Mouse (Mus musculus) heart, embryonic 10.5 days (tissue): ENCODE data around the gene Ube2h. TPM values are rescaled to one million over a fixed set of nuclear protein-coding genes. Genes with fewer than 3 reads are reported as not detected.

Experiments used
- DNase-seq: peaks from one replicate; pipeline ENCODE4 v3.0.0-alpha.2; 2017; ENCODE audit warnings: low spot score
- H3K27ac ChIP-seq: fragments of 300-500 bp; sonication (generic); 2 replicates; pipeline ENCODE4 v1.5.1; 2016; ENCODE audit warnings: mild to moderate bottlenecking
- H3K27me3 ChIP-seq: fragments of 300-500 bp; sonication (generic); 2 replicates; pipeline ENCODE4 v1.6.1; 2016; ENCODE audit warnings: mild to moderate bottlenecking; ENCODE audit not compliant: poor library complexity, insufficient read depth, severe bottlenecking
- H3K36me3 ChIP-seq: fragments of 300-500 bp; sonication (generic); 2 replicates; pipeline ENCODE4 v1.6.1; 2016; ENCODE audit warnings: mild to moderate bottlenecking, moderate library complexity
- H3K4me1 ChIP-seq: fragments of 300-500 bp; sonication (generic); 2 replicates; pipeline ENCODE4 v1.6.1; 2016; ENCODE audit warnings: mild to moderate bottlenecking
- H3K4me3 ChIP-seq: fragments of 300-500 bp; sonication (generic); 2 replicates; pipeline ENCODE4 v1.5.1; 2016; ENCODE audit warnings: mild to moderate bottlenecking, moderate library complexity
- H3K9me3 ChIP-seq: fragments of 300-500 bp; sonication (generic); 2 replicates; pipeline ENCODE4 v1.6.1; 2016; ENCODE audit warnings: mild to moderate bottlenecking, moderate library complexity
- WGBS: fragments of 180-500 bp; shearing (Covaris S2); methylation state at CpG from one replicate; pipeline ENCODE4 v1.1.7; 2016; 5-methylcytosine and 5-hydroxymethylcytosine counted together
- polyA plus RNA-seq: library from polyadenylated mRNA; unstranded; fragments of >200 nt; fragmentation: Nextera tagmentation; extraction: Ambion mirVana; gene quantifications from 2 replicates; pipeline ENCODE4 v1.2.1, GENCODE M21; 2016

Gene Ube2h
- polyA plus RNA-seq, 1 experiment from 2014 or later = 51.7 TPM

DNA sequence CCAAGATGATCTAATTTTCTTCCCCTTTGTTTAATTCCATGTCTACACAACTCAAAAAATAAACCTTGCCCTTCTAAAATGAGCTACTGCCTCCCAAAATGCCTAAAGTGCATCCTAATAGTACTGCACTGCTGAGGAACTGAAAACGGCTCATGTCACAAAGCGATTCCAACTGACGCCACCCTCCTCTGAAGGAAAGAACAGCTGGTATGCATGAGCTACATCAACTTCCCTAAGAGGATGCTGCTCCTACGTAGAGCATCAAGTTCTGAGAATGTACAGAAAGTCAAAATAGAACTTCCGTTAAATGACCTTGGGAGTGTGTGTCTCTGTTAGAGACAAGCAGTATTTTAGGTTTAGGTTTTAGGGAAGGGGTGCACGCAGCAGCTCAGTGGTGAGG lies 45.1 kb downstream of the Ube2h start:
- H3K27ac ChIP-seq = no peak overlapping the region
- no peaks in the 10 kb centered on the region for H3K27me3 ChIP-seq
- H3K9me3 ChIP-seq = no peaks in the 10 kb centered on the region
- no peak overlapping the region for H3K4me3 ChIP-seq
- H3K36me3 ChIP-seq = peaks cover 58% of the 10 kb centered on the region
- DNase-seq = no peak
- WGBS = 91% methylated on average over 6 of the region's 6 CpGs
- peaks cover 23% of the 10 kb centered on the region for H3K4me1 ChIP-seq

DNA sequence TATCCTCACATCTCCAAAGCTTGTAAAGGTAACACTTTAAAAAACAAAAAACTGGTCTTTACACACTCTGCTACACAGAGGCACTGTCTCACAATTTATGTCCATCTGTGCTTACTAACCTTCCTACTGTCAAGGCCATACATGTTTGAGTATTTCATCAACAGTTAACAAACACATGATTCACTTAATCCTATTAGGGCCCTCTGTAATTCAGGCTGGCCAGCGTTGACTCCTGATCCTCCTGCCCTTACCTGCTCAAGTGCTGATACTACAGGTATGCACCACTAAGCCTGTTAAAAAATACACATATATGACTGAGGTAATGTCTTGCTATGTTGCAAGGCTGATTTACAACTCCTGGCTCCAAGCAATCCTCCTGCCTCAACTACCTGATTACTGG lies 46.4 kb downstream of the Ube2h start:
- no peak for DNase-seq
- Histone ChIP-seq H3K9me3 (no peaks in the 10 kb centered on the region), H3K4me3 (no peak overlapping the region), H3K27me3 (no peaks in the 10 kb centered on the region), H3K36me3 (peaks cover 61% of the 10 kb centered on the region), H3K27ac (no peak overlapping the region), H3K4me1 (peaks cover 15% of the 10 kb centered on the region; the same call in 1 of the 2 replicates)
- WGBS = 84% methylated on average over 1 of the region's 1 CpGs

DNA sequence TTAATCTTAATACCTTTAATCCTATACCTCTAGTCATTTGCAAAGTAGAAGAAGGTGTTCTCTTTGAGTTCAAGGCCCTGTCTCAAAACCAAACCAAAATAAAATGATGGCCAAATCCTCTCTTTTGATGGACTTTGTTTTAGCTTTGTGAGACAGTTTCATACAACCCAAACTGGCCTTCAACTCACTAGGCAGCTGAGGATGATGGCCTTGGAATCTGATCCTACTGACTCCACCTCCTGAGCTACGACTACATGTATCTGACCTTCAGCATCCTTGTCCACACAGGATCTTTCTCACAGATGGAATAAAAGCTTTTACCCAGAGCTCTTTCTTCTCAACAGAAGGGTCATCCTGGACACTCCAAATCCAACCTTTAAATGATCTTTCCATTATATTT lies 48.5 kb downstream of the Ube2h start:
- no peaks in the 10 kb centered on the region for H3K27me3 ChIP-seq
- H3K27ac ChIP-seq = no peak overlapping the region
- no peaks in the 10 kb centered on the region for H3K9me3 ChIP-seq
- H3K4me1 ChIP-seq = 0 out of 2 replicates have a peak, but pooled peaks cover 6% of the 10 kb centered on the region
- DNase-seq = no peak
- WGBS = 74% methylated on average over 1 of the region's 1 CpGs
- peaks cover 58% of the 10 kb centered on the region for H3K36me3 ChIP-seq
- no peak overlapping the region for H3K4me3 ChIP-seq

DNA sequence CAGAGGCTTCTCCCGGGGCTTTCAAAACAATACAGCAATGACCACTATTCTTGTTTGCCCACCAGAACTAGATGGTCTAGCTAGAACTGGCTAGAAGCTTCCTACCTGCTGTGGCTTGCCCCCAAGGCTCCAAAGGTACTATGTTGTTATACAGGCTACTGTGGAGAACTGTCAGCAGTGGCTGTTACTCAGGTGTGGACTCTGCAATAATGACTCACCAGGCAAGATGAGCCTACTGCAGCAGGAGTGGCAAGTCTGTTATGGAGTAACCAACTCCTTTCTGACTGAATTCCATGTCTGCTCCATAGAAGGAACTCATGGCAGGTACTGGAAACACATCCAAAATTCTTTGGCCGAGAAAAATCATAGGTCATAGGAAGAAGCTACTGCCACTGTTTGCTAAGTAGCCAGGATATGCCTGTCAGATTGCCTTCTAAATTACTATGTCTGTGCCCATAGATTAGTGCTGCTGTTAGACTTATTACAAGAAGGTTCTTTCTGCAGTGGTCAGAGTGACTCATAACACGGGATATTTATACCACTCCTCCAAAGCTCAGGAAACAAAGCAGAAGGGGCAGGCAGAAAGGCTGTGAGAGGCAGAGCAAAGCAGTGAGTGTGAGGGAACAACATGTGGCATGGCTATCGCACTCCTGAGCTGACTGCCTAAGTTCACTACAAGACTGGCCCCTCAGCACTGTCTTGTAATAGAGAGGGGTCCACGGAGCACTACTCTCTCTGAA lies 51.9 kb downstream of the Ube2h start:
- H3K36me3 ChIP-seq = peaks cover 29% of the 10 kb centered on the region
- 0 out of 2 replicates have a peak, but pooled peaks cover 3% of the 10 kb centered on the region for H3K4me1 ChIP-seq
- no peak overlapping the region for H3K4me3 ChIP-seq
- no peaks in the 10 kb centered on the region for H3K27me3 ChIP-seq
- no peak for DNase-seq
- WGBS = 82% methylated on average over 5 of the region's 5 CpGs
- H3K27ac ChIP-seq = no peak overlapping the region
- no peaks in the 10 kb centered on the region for H3K9me3 ChIP-seq

DNA sequence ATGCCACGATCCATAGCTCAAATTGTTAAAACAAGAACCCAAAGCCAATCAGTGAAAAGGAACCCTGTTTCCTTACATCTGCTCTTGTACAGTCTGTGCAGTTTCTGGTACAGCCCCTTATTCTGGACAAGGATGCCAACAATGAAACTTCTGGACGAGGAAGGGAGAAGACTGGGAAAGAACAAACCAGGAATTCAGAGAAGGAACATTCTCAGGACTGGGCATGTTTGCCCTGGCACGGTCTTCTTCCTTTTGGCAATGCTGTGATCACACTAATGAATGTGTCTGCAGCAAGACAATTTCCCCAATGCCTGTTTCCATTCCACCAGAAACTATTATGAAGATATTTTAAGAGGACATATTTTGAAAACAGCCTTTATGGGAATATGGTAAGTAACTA lies 55.6 kb downstream of the Ube2h start:
- H3K4me3 ChIP-seq = no peak overlapping the region
- 83% methylated on average over 3 of the region's 3 CpGs for WGBS
- H3K36me3 ChIP-seq = peaks cover 18% of the 10 kb centered on the region
- H3K27me3 ChIP-seq = no peaks in the 10 kb centered on the region
- DNase-seq = no peak
- H3K4me1 ChIP-seq = peaks cover 5% of the 10 kb centered on the region; the same call in 1 of the 2 replicates
- no peaks in the 10 kb centered on the region for H3K9me3 ChIP-seq
- no peak overlapping the region for H3K27ac ChIP-seq

DNA sequence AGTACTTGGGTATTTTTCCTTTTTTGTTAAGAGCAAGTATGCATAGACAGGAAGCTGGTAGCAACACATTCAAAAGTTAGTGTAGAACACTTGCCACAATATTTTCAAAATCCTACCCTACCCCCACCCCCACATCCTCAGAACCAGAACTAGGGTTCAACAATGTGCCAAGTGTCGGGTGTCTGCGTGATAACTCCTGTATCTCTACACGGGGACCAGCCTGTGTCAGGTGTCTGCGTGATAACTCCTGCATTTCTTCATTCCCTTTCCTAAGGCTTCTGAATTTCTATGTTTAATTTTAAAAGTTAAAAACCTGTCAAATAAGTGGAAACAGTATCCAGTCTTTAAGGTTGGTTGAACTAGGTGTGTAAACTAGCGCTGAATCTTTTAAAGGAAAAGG lies 58.4 kb downstream of the Ube2h start:
- Histone ChIP-seq H3K4me3 (no peak overlapping the region), H3K36me3 (peaks cover 12% of the 10 kb centered on the region; the same call in 1 of the 2 replicates), H3K9me3 (no peaks in the 10 kb centered on the region), H3K27ac (no peak overlapping the region), H3K27me3 (no peaks in the 10 kb centered on the region), H3K4me1 (peaks cover 9% of the 10 kb centered on the region; the same call in 1 of the 2 replicates)
- WGBS = 61% methylated on average over 5 of the region's 5 CpGs
- no peak for DNase-seq

DNA sequence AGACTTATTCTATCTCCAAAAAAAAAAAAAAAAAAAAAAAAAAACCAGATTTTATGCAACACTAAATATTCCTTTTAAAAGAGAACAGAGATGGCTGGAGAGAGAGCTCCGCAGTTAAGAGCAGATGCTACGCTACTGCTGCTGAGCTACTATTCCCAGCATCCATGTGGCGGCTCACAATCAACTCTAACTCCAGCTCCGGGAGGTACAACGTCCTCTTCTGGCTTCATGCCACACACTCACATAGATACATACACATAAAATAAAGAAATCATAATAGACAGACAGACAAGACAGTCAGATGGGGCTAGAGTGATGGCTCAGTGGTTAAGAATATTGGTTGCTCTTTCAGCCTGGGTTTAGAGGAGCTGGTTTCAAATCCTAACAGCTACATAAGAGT lies 58.9 kb downstream of the Ube2h start:
- no peaks in the 10 kb centered on the region for H3K27me3 ChIP-seq
- no peak overlapping the region for H3K4me3 ChIP-seq
- H3K36me3 ChIP-seq = peaks cover 18% of the 10 kb centered on the region
- no peak for DNase-seq
- H3K9me3 ChIP-seq = no peaks in the 10 kb centered on the region
- H3K4me1 ChIP-seq = peaks cover 9% of the 10 kb centered on the region; the same call in 1 of the 2 replicates
- no peak overlapping the region for H3K27ac ChIP-seq
- 92% methylated on average over 5 of the region's 5 CpGs for WGBS

DNA sequence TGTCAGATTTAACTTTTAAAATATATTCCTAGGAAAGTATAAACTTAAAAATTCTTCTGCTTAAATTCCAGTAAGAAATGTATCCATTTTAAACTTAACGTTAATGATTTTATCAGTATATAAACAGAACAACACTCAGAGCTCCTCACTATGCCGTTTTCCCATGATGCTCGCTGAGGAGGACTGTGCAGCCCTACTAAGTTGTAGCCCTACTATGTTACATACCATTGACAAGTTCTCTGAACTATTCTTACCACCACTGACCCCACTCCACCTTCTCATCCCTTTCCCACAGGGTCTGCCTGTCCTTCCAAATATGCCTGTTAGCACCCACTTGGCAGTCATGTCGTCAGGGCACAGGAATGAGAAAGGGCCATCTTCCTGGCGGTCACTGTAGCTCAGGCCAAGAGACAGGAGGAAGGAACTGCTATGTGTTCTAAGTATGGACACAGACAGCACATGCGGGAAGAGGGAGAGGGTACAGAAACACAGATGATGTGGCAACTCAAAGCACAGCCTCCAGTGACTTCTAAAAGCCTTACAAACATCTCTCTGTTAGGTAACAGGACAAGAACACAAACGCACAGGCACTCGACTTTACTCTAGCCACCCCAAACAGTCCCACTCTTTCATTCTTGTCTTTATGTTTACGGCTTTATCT lies 60.9 kb downstream of the Ube2h start:
- DNase-seq = no peak
- Histone ChIP-seq H3K27ac (no peak overlapping the region; the same call in 1 of the 2 replicates), H3K9me3 (no peaks in the 10 kb centered on the region), H3K4me3 (no peak overlapping the region), H3K27me3 (no peaks in the 10 kb centered on the region), H3K4me1 (peaks cover 9% of the 10 kb centered on the region; the same call in 1 of the 2 replicates), H3K36me3 (peaks cover 32% of the 10 kb centered on the region)
- WGBS = 81% methylated on average over 9 of the region's 9 CpGs

DNA sequence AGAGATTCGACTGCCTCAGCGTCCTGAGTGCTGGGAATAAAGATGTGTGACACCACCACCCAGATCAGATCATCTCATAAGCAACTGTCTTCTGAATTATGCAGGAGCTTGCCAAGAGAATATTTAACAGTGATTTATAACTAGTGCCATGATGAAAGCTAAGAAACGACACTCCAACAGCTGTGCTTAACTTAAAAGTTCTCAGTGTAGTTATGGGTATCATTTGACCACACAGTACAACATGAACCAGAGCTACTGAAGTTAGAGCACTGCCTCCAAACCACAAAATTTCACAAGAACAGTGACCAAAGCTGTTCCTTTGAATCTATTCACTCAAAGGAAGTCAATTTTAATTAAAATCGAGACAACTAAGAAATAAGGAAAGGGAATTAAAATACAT lies 61.4 kb downstream of the Ube2h start:
- Histone ChIP-seq H3K27me3 (no peaks in the 10 kb centered on the region), H3K9me3 (no peaks in the 10 kb centered on the region), H3K27ac (no peak overlapping the region), H3K36me3 (peaks cover 35% of the 10 kb centered on the region), H3K4me3 (no peak overlapping the region), H3K4me1 (peaks cover 9% of the 10 kb centered on the region; the same call in 1 of the 2 replicates)
- WGBS = 83% methylated on average over 4 of the region's 4 CpGs
- no peak for DNase-seq

DNA sequence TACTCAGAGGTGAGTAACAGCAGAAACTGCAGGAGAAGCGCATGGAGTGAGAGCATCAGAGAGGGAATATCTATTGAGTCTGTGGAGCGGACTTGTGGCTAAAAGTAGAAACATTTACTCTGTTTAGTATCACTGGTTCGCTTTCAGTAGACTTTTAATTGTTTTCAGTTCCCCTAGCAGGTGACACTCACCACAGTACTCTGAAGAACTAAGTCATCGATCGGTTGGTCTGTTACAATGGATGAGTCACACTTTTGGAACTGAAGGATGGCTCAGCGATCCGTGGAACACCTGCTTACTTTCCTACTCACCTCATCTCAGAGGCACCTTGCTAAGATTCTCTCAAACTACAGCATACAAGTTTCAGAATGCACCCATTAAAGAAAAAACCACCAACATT lies 64.2 kb downstream of the Ube2h start:
- 86% methylated on average over 7 of the region's 7 CpGs for WGBS
- DNase-seq = no peak

DNA sequence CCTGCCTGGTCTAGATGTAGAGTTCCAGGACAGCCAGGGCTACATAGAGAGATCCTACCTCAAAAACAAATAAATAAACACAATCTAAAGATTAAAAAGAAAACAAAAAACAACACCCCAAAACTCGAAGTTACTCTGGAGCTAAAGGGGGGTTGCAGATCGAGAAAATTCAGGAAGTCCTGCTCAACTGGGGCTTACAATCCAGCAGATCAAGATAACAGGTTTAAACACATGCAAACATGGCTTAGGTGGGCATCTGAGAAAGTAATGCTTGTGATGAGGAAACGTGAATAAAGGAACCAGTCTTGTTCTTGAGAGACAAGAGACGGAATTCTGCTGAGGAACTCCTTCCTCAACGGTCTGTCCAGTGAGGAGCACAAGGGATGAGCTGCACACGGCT lies 65.1 kb downstream of the Ube2h start:
- no peak for DNase-seq
- Histone ChIP-seq H3K27me3 (no peaks in the 10 kb centered on the region), H3K4me1 (peaks cover 5% of the 10 kb centered on the region; the same call in 1 of the 2 replicates), H3K27ac (no peak overlapping the region), H3K36me3 (peaks cover 44% of the 10 kb centered on the region), H3K9me3 (no peaks in the 10 kb centered on the region), H3K4me3 (no peak overlapping the region)
- WGBS = 85% methylated on average over 6 of the region's 6 CpGs

More for the DNA sequence above, 64.2 kb downstream of the Ube2h start:
- Histone ChIP-seq H3K36me3 (peaks cover 43% of the 10 kb centered on the region), H3K4me1 (peaks cover 5% of the 10 kb centered on the region; the same call in 1 of the 2 replicates), H3K27ac (no peak overlapping the region), H3K4me3 (no peak overlapping the region), H3K9me3 (no peaks in the 10 kb centered on the region), H3K27me3 (no peaks in the 10 kb centered on the region)

DNA sequence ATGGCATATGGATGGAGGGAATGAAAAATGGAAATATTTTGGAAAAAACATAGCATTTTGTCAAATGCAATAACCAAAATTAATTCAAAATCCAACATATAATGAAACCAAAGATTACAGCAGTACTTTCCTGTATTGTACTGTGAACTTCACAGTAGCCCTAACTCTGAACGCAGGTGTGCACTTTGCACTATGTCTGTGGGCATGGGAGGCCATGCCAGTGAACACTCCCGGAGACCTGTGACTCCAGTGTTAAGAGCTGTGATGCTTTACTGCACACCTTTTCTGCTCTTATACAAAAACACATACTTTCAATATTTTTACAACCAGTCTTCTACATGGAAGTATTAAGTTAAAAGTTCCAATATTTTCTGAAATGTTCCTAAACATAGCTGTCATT lies 66.3 kb downstream of the Ube2h start:
- H3K36me3 ChIP-seq = peaks cover 49% of the 10 kb centered on the region

DNA sequence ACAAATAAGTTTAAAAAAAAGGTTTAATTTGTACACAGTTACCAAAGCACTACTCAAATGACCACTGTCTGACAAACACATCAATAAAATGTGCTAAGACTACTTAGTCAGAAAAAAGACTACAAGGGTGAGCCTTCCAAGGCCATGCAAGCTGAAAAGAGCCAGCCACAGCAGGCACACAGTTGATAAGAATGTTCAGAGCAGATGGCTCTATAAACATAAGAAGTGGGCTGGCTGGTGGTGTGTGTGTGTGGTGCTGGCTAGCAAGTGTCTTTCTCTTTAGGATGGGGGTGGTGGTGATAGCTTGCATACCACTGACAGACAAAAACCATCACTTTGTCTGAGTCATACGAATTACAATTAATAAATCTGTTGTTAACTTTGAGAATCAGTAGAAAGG lies 67.8 kb downstream of the Ube2h start:
- Histone ChIP-seq H3K36me3 (peaks cover 52% of the 10 kb centered on the region), H3K27ac (no peak overlapping the region)
- WGBS = 66% methylated on average over 1 of the region's 1 CpGs

More for the DNA sequence above, 66.3 kb downstream of the Ube2h start:
- H3K4me3 ChIP-seq = no peak overlapping the region
- DNase-seq = no peak
- H3K27me3 ChIP-seq = no peaks in the 10 kb centered on the region
- 94% methylated on average over 2 of the region's 2 CpGs for WGBS
- no peaks in the 10 kb centered on the region; the same call in 1 of the 2 replicates for H3K4me1 ChIP-seq
- H3K27ac ChIP-seq = no peak overlapping the region
- H3K9me3 ChIP-seq = no peaks in the 10 kb centered on the region

More for the DNA sequence above, 67.8 kb downstream of the Ube2h start:
- no peak overlapping the region for H3K4me3 ChIP-seq
- no peaks in the 10 kb centered on the region for H3K27me3 ChIP-seq
- H3K9me3 ChIP-seq = no peaks in the 10 kb centered on the region
- DNase-seq = no peak
- no peaks in the 10 kb centered on the region; the same call in 1 of the 2 replicates for H3K4me1 ChIP-seq
